Comparison of ENCODE assay signal across 15 mouse cellular contexts in genomic region chr11:101936421-101936820, GRCm38 (mm10). TPM values are rescaled to one million over a fixed set of nuclear protein-coding genes. Genes with fewer than 3 reads are reported as not detected.
DNase-seq lines count a peak whose midpoint lies in the region; ATAC-seq and TF ChIP-seq lines count a peak whose summit lies in the region.
"Had no signal": no experiment of that assay in that cellular context is flagged by ENCODE, and none has a peak within 500 bp of the region (broad histone marks: within the 10 kb centered on the region; RNA-seq: fewer than 3 reads in every experiment).

No protein-coding gene starts in this region.

- no peak for TF ChIP-seq POLR2A in heart, adult 2 months (IDR thresholded peaks at IDR 0.05; ENCODE audit: insufficient read depth, low read depth, low read length)

- H3K27me3 ChIP-seq in heart, embryonic 12.5 days (replicated peaks) = no peaks in the 10 kb centered on the region
- no peaks in the 10 kb centered on the region for H3K27me3 ChIP-seq in heart, adult 2 months (ENCODE audit: control insufficient read depth, insufficient read depth, low read length)
- H3K27me3 ChIP-seq in neural tube, embryonic 11.5 days (ENCODE audit: control insufficient read depth, insufficient read depth, low read length) = peaks cover 4% of the 10 kb centered on the region; the same call in 1 of the 2 replicates
- no peaks in the 10 kb centered on the region for H3K27me3 ChIP-seq in hindbrain, postnatal 0 days (ENCODE audit: insufficient read depth, low read length)

- no peaks in the 10 kb centered on the region for H3K9me3 ChIP-seq in heart, embryonic 12.5 days (replicated peaks)
- H3K9me3 ChIP-seq in neural tube, embryonic 11.5 days (ENCODE audit: control insufficient read depth, low read length) = no peaks in the 10 kb centered on the region
- no peaks in the 10 kb centered on the region for H3K9me3 ChIP-seq in hindbrain, postnatal 0 days (ENCODE audit: low read length)
- H3K9me3 ChIP-seq: embryonic facial prominence, embryonic 12.5 days; limb, embryonic 12.5 days had no signal

- H3K36me3 ChIP-seq in heart, embryonic 12.5 days = no peaks in the 10 kb centered on the region
- H3K36me3 ChIP-seq in heart, adult 2 months (ENCODE audit: control insufficient read depth, insufficient read depth, low read length) = no peaks in the 10 kb centered on the region
- no peaks in the 10 kb centered on the region for H3K36me3 ChIP-seq in neural tube, embryonic 11.5 days (ENCODE audit: control insufficient read depth, insufficient read depth, low read length)
- H3K36me3 ChIP-seq in hindbrain, postnatal 0 days (ENCODE audit: insufficient read depth, low read length) = no peaks in the 10 kb centered on the region
- H3K36me3 ChIP-seq: embryonic facial prominence, embryonic 12.5 days; limb, embryonic 12.5 days had no signal

- H3K4me1 ChIP-seq in heart, embryonic 12.5 days (replicated peaks) = peaks cover 29% of the 10 kb centered on the region
- no peaks in the 10 kb centered on the region for H3K4me1 ChIP-seq in heart, adult 2 months (ENCODE audit: control insufficient read depth, insufficient read depth, low read length)
- peaks cover 5% of the 10 kb centered on the region for H3K4me1 ChIP-seq in neural tube, embryonic 11.5 days (ENCODE audit: control insufficient read depth, insufficient read depth, low read length)
- H3K4me1 ChIP-seq in hindbrain, postnatal 0 days (ENCODE audit: insufficient read depth, low read length) = peaks cover 7% of the 10 kb centered on the region; the same call in 1 of the 2 replicates

- no peak overlapping the region for H3K27ac ChIP-seq in heart, embryonic 12.5 days (ENCODE audit: poor library complexity, severe bottlenecking)
- H3K27ac ChIP-seq in heart, adult 2 months = no peak overlapping the region
- H3K27ac ChIP-seq in neural tube, embryonic 11.5 days (ENCODE audit: low read depth, low read length) = no peak overlapping the region
- no peak overlapping the region for H3K27ac ChIP-seq in hindbrain, postnatal 0 days
- H3K27ac ChIP-seq: embryonic facial prominence, embryonic 12.5 days; limb, embryonic 12.5 days had no signal

- no peaks in the 10 kb centered on the region for H3K79me2 ChIP-seq in heart, adult 2 months (replicated peaks; ENCODE audit: control insufficient read depth, insufficient read depth, low read length)

- WGBS in heart, embryonic 12.5 days = 37% methylated on average over 7 of the region's 7 CpGs
- 61% methylated on average over 7 of the region's 7 CpGs for WGBS in heart, adult 2 months
- WGBS in neural tube, embryonic 11.5 days = 30% methylated on average over 7 of the region's 7 CpGs
- 41% methylated on average over 7 of the region's 7 CpGs for WGBS in hindbrain, postnatal 0 days

- TF ChIP-seq CTCF in heart, adult 2 months (IDR thresholded peaks at IDR 0.05) = no peak
- TF ChIP-seq CTCF in hindbrain, postnatal 0 days (IDR thresholded peaks at IDR 0.05; ENCODE audit: low read depth) = no peak

- intact Hi-C loops in heart, adult 2 months (cut with DNase I) = no loop called here

- ATAC-seq in heart, embryonic 12.5 days (ENCODE audit: insufficient number of reproducible peaks, low FRiP score) = no peak
- no peak for ATAC-seq in neural tube, embryonic 11.5 days (ENCODE audit: insufficient read depth, low FRiP score, low TSS enrichment)
- no peak for ATAC-seq in hindbrain, postnatal 0 days
- ATAC-seq: CD4-positive, CD25-positive, alpha-beta regulatory T cell, adult 4 months had no signal

- DNase-seq in heart, adult 2 months = no peak
- DNase-seq in neural tube, embryonic 11.5 days (ENCODE audit: low spot score) = no peak
- DNase-seq in neural tube, embryonic 10.5 days (ENCODE audit: extremely low spot score, low spot score) = no peak
- peak; percentile 20 for DNase-seq in hindbrain, postnatal 0 days (ENCODE audit: low spot score)
- no peak for DNase-seq in right cerebral cortex, adult 18-20 months
- no peak for DNase-seq in ovary, adult 18-20 months (ENCODE audit: low spot score)
- DNase-seq in spleen, adult 18-20 months = no peak
- DNase-seq: thymus, adult 18-20 months had no signal

- peak overlapping the region; percentile 80; the same call in 1 of the 2 replicates for H3K4me2 ChIP-seq in heart, embryonic 12.5 days
- H3K4me2 ChIP-seq in neural tube, embryonic 11.5 days (ENCODE audit: low read depth) = peak overlapping the region; percentile 1; the same call in 1 of the 2 replicates
- peak overlapping the region; percentile 86 for H3K4me2 ChIP-seq in hindbrain, postnatal 0 days (ENCODE audit: low read depth, low read length)

- H3K9ac ChIP-seq in heart, embryonic 12.5 days = no peak overlapping the region
- H3K9ac ChIP-seq in heart, adult 2 months (ENCODE audit: low read depth, low read length) = no peak overlapping the region
- H3K9ac ChIP-seq in neural tube, embryonic 11.5 days (ENCODE audit: low read length) = no peak overlapping the region
- no peak overlapping the region for H3K9ac ChIP-seq in hindbrain, postnatal 0 days (replicated peaks; ENCODE audit: low read length)

- no peak for TF ChIP-seq EP300 in heart, adult 2 months (IDR thresholded peaks at IDR 0.05; ENCODE audit: insufficient read depth, low read depth, low read length)

- H3K4me3 ChIP-seq in heart, embryonic 12.5 days = no peak overlapping the region
- H3K4me3 ChIP-seq in heart, adult 2 months = no peak overlapping the region
- H3K4me3 ChIP-seq in neural tube, embryonic 11.5 days (ENCODE audit: low read depth, low read length) = no peak overlapping the region
- H3K4me3 ChIP-seq in hindbrain, postnatal 0 days (ENCODE audit: low read length) = no peak overlapping the region

RNA-seq across cellular contexts. Expression of gene Sost, which starts 30.4 kb away (rescaled TPM):
- 0.77 and 1.6 TPM in 2 replicates for polyA plus RNA-seq in heart, embryonic 12.5 days (2016; fragmentation: Nextera tagmentation; extraction: Ambion mirVana)
- total RNA-seq in heart, adult 2 months (2021) = 1 to 10 TPM; 2.1 to 3.2 TPM
- 5.8 and 7.0 TPM in 2 replicates for polyA plus RNA-seq in heart, adult 2 months (2012; rRNA removed)
- not detected in 2 replicates for polyA plus RNA-seq in neural tube, embryonic 11.5 days (2014; fragmentation: Nextera tagmentation; extraction: Ambion mirVana)
- 0.22 TPM in 1 of 2 replicates, not detected in the other for total RNA-seq in hindbrain, postnatal 0 days (2014; rRNA removed)
- 0.14 and 0.16 TPM in 2 replicates for polyA plus RNA-seq in hindbrain, postnatal 0 days (2015; fragmentation: Nextera tagmentation; extraction: Ambion mirVana)
- total RNA-seq: gastrocnemius, adult 18-20 months; hematopoietic stem cell, adult 5-6 weeks had no signal
- polyA plus RNA-seq: CD4-positive, CD25-positive, alpha-beta regulatory T cell, adult 4 months had no signal

RNA-seq across cellular contexts. Expression of gene Meox1, which starts 42.2 kb away (rescaled TPM):
- 22.7 and 24.1 TPM in 2 replicates for polyA plus RNA-seq in heart, embryonic 12.5 days (2016; fragmentation: Nextera tagmentation; extraction: Ambion mirVana)
- total RNA-seq in heart, adult 2 months (2021) = 1 to 10 TPM; 5.6 to 7.3 TPM
- 7.2 and 15.1 TPM in 2 replicates for polyA plus RNA-seq in heart, adult 2 months (2012; rRNA removed)
- polyA plus RNA-seq in neural tube, embryonic 11.5 days (2014; fragmentation: Nextera tagmentation; extraction: Ambion mirVana) = 19.9 and 23.9 TPM in 2 replicates
- 1.8 and 2.0 TPM in 2 replicates for total RNA-seq in hindbrain, postnatal 0 days (2014; rRNA removed)
- 0.69 and 0.73 TPM in 2 replicates for polyA plus RNA-seq in hindbrain, postnatal 0 days (2015; fragmentation: Nextera tagmentation; extraction: Ambion mirVana)
- total RNA-seq: hematopoietic stem cell, adult 5-6 weeks had no signal
- polyA plus RNA-seq: CD4-positive, CD25-positive, alpha-beta regulatory T cell, adult 4 months had no signal

RNA-seq across cellular contexts. Expression of gene Cfap97d1, which starts 47.7 kb away (rescaled TPM):
- not detected in 2 replicates for polyA plus RNA-seq in heart, embryonic 12.5 days (2016; fragmentation: Nextera tagmentation; extraction: Ambion mirVana)
- not detected for total RNA-seq in heart, adult 2 months (2021)
- polyA plus RNA-seq in heart, adult 2 months (2012; rRNA removed) = not detected in 2 replicates
- not detected in 2 replicates for polyA plus RNA-seq in neural tube, embryonic 11.5 days (2014; fragmentation: Nextera tagmentation; extraction: Ambion mirVana)
- not detected in 2 replicates for total RNA-seq in hindbrain, postnatal 0 days (2014; rRNA removed)
- not detected in 2 replicates for polyA plus RNA-seq in hindbrain, postnatal 0 days (2015; fragmentation: Nextera tagmentation; extraction: Ambion mirVana)
- total RNA-seq: gastrocnemius, adult 18-20 months; hematopoietic stem cell, adult 5-6 weeks; layer of hippocampus, adult 8-10 months had no signal
- polyA plus RNA-seq: CD4-positive, CD25-positive, alpha-beta regulatory T cell, adult 4 months; embryonic facial prominence, embryonic 12.5 days; limb, embryonic 12.5 days had no signal

RNA-seq across cellular contexts. Expression of gene Dusp3, which starts 50.4 kb away (rescaled TPM):
- polyA plus RNA-seq in heart, embryonic 12.5 days (2016; fragmentation: Nextera tagmentation; extraction: Ambion mirVana) = 53.7 and 54.9 TPM in 2 replicates
- total RNA-seq in heart, adult 2 months (2021) = 100 to 1,000 TPM; 103 to 131 TPM
- 97.7 and 101 TPM in 2 replicates for polyA plus RNA-seq in heart, adult 2 months (2012; rRNA removed)
- polyA plus RNA-seq in neural tube, embryonic 11.5 days (2014; fragmentation: Nextera tagmentation; extraction: Ambion mirVana) = 14.0 and 15.3 TPM in 2 replicates
- total RNA-seq in hindbrain, postnatal 0 days (2014; rRNA removed) = 52.0 and 80.7 TPM in 2 replicates
- polyA plus RNA-seq in hindbrain, postnatal 0 days (2015; fragmentation: Nextera tagmentation; extraction: Ambion mirVana) = 44.7 and 45.2 TPM in 2 replicates

Comparison
In these comparisons a context has a peak if more than half of its experiments do, and no peak if none do; other contexts are left out.
1. H3K4me2 ChIP-seq: peak in every context shown above with its lines; median percentile 86 in hindbrain, postnatal 0 days; 80 in heart, embryonic 12.5 days; 1 in neural tube, embryonic 11.5 days.